Mouse (Mus musculus): ENCODE measurements around the gene Frem1.

DNA sequence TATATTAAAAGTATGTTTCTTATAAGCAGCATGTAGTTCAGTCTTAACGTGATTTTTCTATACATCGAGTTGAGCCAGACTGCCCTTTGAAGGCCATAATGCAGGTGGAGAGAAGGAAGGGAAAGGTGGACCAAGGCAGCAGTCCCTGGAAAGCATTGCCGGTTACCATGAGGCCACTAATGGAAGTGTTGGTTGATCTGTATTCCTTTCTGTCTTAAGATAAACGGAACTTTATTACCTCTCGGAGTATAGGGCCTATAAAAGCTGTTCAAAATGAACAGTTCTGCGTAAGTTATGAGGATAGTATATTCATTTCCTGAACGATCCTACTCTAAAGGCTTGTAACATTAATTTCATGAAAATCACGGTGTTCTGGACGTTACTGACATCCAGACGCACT lies 156.9 kb downstream of the Frem1 start:
- TF ChIP-seq CTCF (conservative IDR thresholded peaks at IDR 0.05; ENCODE audit: low read length): no peak
- TF ChIP-seq NANOG (IDR thresholded peaks at IDR 0.05; ENCODE audit: borderline replicate concordance, low read length): no peak
- no peak for TF ChIP-seq POU5F1 (IDR thresholded peaks at IDR 0.05; ENCODE audit: borderline replicate concordance, low read length)

All from E14TG2a.4 (cell line).